Mouse (Mus musculus): ENCODE data around the gene Atp5c1. TPM values are rescaled to one million over a fixed set of nuclear protein-coding genes. Genes with fewer than 3 reads are reported as not detected.

Atp5c1 gene
- polyA plus RNA-seq, 1 experiment from 2014 or later: 563 TPM

- Histone ChIP-seq H3K27ac (no peak overlapping the region), H3K4me2 (no peak overlapping the region), H3K4me3 (no peak overlapping the region), H3K9ac (no peak overlapping the region), H3K36me3 (peaks cover 39% of the 10 kb centered on the region), H3K27me3 (no peaks in the 10 kb centered on the region), H3K4me1 (no peaks in the 10 kb centered on the region), H3K9me3 (no peaks in the 10 kb centered on the region)
- no peak for ATAC-seq (ENCODE audit: insufficient number of reproducible peaks, insufficient read depth, low FRiP score, low TSS enrichment, low read depth)
- WGBS: 90% methylated on average over 14 of the region's 14 CpGs
These were observed 14.2 kb upstream of the Atp5c1 start for GRCm38 (mm10) chr2:10094327-10095100.

- WGBS: 81% methylated on average over 8 of the region's 8 CpGs
These were observed 7.0 kb upstream of the Atp5c1 start for GRCm38 (mm10) chr2:10087256-10087850.

GRCm38 (mm10) chr2:10082737-10083136, 2.4 kb upstream of the Atp5c1 start:
- H3K4me3 ChIP-seq: no peak overlapping the region
- no peak overlapping the region for H3K4me2 ChIP-seq
- H3K27me3 ChIP-seq: no peaks in the 10 kb centered on the region
- no peak overlapping the region for H3K9ac ChIP-seq
- peaks cover 25% of the 10 kb centered on the region for H3K4me1 ChIP-seq
- H3K36me3 ChIP-seq: peaks cover 23% of the 10 kb centered on the region
- no peak for ATAC-seq (ENCODE audit: insufficient number of reproducible peaks, insufficient read depth, low FRiP score, low TSS enrichment, low read depth)
- no peak overlapping the region for H3K27ac ChIP-seq
- H3K9me3 ChIP-seq: no peaks in the 10 kb centered on the region
- WGBS: 37% methylated on average over 1 of the region's 1 CpGs

More at GRCm38 (mm10) chr2:10087256-10087850, 7.0 kb upstream of the Atp5c1 start:
- no peak overlapping the region for H3K4me3 ChIP-seq
- no peak overlapping the region for H3K4me2 ChIP-seq
- no peak overlapping the region for H3K27ac ChIP-seq
- H3K36me3 ChIP-seq: peaks cover 56% of the 10 kb centered on the region
- H3K27me3 ChIP-seq: no peaks in the 10 kb centered on the region
- H3K4me1 ChIP-seq: 0 out of 2 replicates have a peak, but pooled peaks cover 3% of the 10 kb centered on the region
- H3K9me3 ChIP-seq: no peaks in the 10 kb centered on the region
- H3K9ac ChIP-seq: no peak overlapping the region
- no peak for ATAC-seq (ENCODE audit: insufficient number of reproducible peaks, insufficient read depth, low FRiP score, low TSS enrichment, low read depth)

GRCm38 (mm10) chr2:10081453-10082080, 1.3 kb upstream of the Atp5c1 start:
- Histone ChIP-seq H3K4me2 (peak overlapping the region; percentile 76), H3K4me3 (peak overlapping the region; percentile 92), H3K27me3 (no peaks in the 10 kb centered on the region), H3K27ac (no peak overlapping the region), H3K4me1 (peaks cover 29% of the 10 kb centered on the region), H3K9ac (peak overlapping the region; percentile 100; the same call in 1 of the 2 replicates), H3K36me3 (peaks cover 13% of the 10 kb centered on the region), H3K9me3 (no peaks in the 10 kb centered on the region)
- 84% methylated on average over 5 of the region's 5 CpGs for WGBS
- ATAC-seq (ENCODE audit: insufficient number of reproducible peaks, insufficient read depth, low FRiP score, low TSS enrichment, low read depth): no peak

- H3K36me3 ChIP-seq: peaks cover 17% of the 10 kb centered on the region
- H3K4me2 ChIP-seq: peak overlapping the region; percentile 61
- peak overlapping the region; percentile 92 for H3K4me3 ChIP-seq
- H3K9ac ChIP-seq: peak overlapping the region; percentile 100
- H3K27ac ChIP-seq: peak overlapping the region; percentile 91
- no peaks in the 10 kb centered on the region for H3K9me3 ChIP-seq
- H3K4me1 ChIP-seq: peaks cover 30% of the 10 kb centered on the region
- no peaks in the 10 kb centered on the region for H3K27me3 ChIP-seq
- WGBS: under 1% methylated on average over 28 of the region's 28 CpGs
- no peak for ATAC-seq (ENCODE audit: insufficient number of reproducible peaks, insufficient read depth, low FRiP score, low TSS enrichment, low read depth)
These were observed 483 bp downstream of the Atp5c1 start for GRCm38 (mm10) chr2:10079745-10080309.

GRCm38 (mm10) chr2:10076675-10077074, 3.6 kb downstream of the Atp5c1 start:
- WGBS: 90% methylated on average over 8 of the region's 8 CpGs
- H3K27me3 ChIP-seq: no peaks in the 10 kb centered on the region
- peaks cover 26% of the 10 kb centered on the region for H3K4me1 ChIP-seq
- H3K9ac ChIP-seq: no peak overlapping the region
- no peak for ATAC-seq (ENCODE audit: insufficient number of reproducible peaks, insufficient read depth, low FRiP score, low TSS enrichment, low read depth)
- H3K4me3 ChIP-seq: no peak overlapping the region
- peaks cover 29% of the 10 kb centered on the region for H3K36me3 ChIP-seq
- H3K9me3 ChIP-seq: no peaks in the 10 kb centered on the region
- H3K27ac ChIP-seq: no peak overlapping the region
- H3K4me2 ChIP-seq: no peak overlapping the region

- H3K36me3 ChIP-seq: peaks cover 35% of the 10 kb centered on the region
- no peak overlapping the region for H3K4me2 ChIP-seq
- H3K9me3 ChIP-seq: no peaks in the 10 kb centered on the region
- H3K9ac ChIP-seq: no peak overlapping the region
- H3K4me3 ChIP-seq: no peak overlapping the region
- H3K4me1 ChIP-seq: peaks cover 21% of the 10 kb centered on the region
- H3K27me3 ChIP-seq: no peaks in the 10 kb centered on the region
- no peak overlapping the region for H3K27ac ChIP-seq
- no peak for ATAC-seq (ENCODE audit: insufficient number of reproducible peaks, insufficient read depth, low FRiP score, low TSS enrichment, low read depth)
- 81% methylated on average over 7 of the region's 7 CpGs for WGBS
These were observed 5.8 kb downstream of the Atp5c1 start for GRCm38 (mm10) chr2:10074470-10074869.

GRCm38 (mm10) chr2:10071751-10072150, 8.6 kb downstream of the Atp5c1 start:
- Histone ChIP-seq H3K27me3 (no peaks in the 10 kb centered on the region), H3K36me3 (peaks cover 58% of the 10 kb centered on the region), H3K27ac (no peak overlapping the region), H3K4me3 (no peak overlapping the region), H3K9ac (no peak overlapping the region), H3K9me3 (no peaks in the 10 kb centered on the region), H3K4me2 (no peak overlapping the region), H3K4me1 (0 out of 2 replicates have a peak, but pooled peaks cover 2% of the 10 kb centered on the region)
- ATAC-seq (ENCODE audit: insufficient number of reproducible peaks, insufficient read depth, low FRiP score, low TSS enrichment, low read depth): no peak
- 90% methylated on average over 7 of the region's 7 CpGs for WGBS

GRCm38 (mm10) chr2:10058836-10059235, 21.5 kb downstream of the Atp5c1 start:
- Histone ChIP-seq H3K9me3 (no peaks in the 10 kb centered on the region), H3K4me1 (no peaks in the 10 kb centered on the region), H3K27ac (no peak overlapping the region), H3K9ac (no peak overlapping the region), H3K4me3 (no peak overlapping the region), H3K27me3 (no peaks in the 10 kb centered on the region), H3K4me2 (no peak overlapping the region), H3K36me3 (peaks cover 89% of the 10 kb centered on the region)
- WGBS: 85% methylated on average over 5 of the region's 5 CpGs
- no peak for ATAC-seq (ENCODE audit: insufficient number of reproducible peaks, insufficient read depth, low FRiP score, low TSS enrichment, low read depth)

GRCm38 (mm10) chr2:10051996-10052395, 28.3 kb downstream of the Atp5c1 start:
- no peaks in the 10 kb centered on the region for H3K27me3 ChIP-seq
- 95% methylated on average over 1 of the region's 1 CpGs for WGBS
- ATAC-seq (ENCODE audit: insufficient number of reproducible peaks, insufficient read depth, low FRiP score, low TSS enrichment, low read depth): no peak
- H3K4me2 ChIP-seq: no peak overlapping the region
- H3K4me1 ChIP-seq: peaks cover 12% of the 10 kb centered on the region
- no peak overlapping the region for H3K27ac ChIP-seq
- no peaks in the 10 kb centered on the region for H3K9me3 ChIP-seq
- H3K9ac ChIP-seq: no peak overlapping the region
- no peak overlapping the region for H3K4me3 ChIP-seq
- H3K36me3 ChIP-seq: peaks cover 30% of the 10 kb centered on the region

- 88% methylated on average over 3 of the region's 3 CpGs for WGBS
These were observed 29.4 kb downstream of the Atp5c1 start for GRCm38 (mm10) chr2:10050878-10051277.

More at GRCm38 (mm10) chr2:10050878-10051277, 29.4 kb downstream of the Atp5c1 start:
- Histone ChIP-seq H3K27me3 (no peaks in the 10 kb centered on the region), H3K9ac (no peak overlapping the region), H3K27ac (no peak overlapping the region), H3K9me3 (no peaks in the 10 kb centered on the region), H3K4me1 (peaks cover 13% of the 10 kb centered on the region), H3K36me3 (peaks cover 21% of the 10 kb centered on the region), H3K4me3 (no peak overlapping the region), H3K4me2 (no peak overlapping the region)
- ATAC-seq (ENCODE audit: insufficient number of reproducible peaks, insufficient read depth, low FRiP score, low TSS enrichment, low read depth): no peak

Data from embryonic facial prominence, embryonic 13.5 days (tissue).